Mouse (Mus musculus) gastrocnemius, postnatal 10 days (tissue): ENCODE data around the gene Polr1a. TPM values are rescaled to one million over a fixed set of nuclear protein-coding genes. Genes with fewer than 3 reads are reported as not detected.

Source experiments
- DNase-seq: peaks from one replicate; pipeline ENCODE4 v3.0.0; 2021; ENCODE audit warnings: mixed read lengths
- total RNA-seq, 2 experiments: library from RNA; stranded (reverse); gene quantifications; 2 replicates each; pipeline ENCODE4 v1.2.3; 2021

Polr1a gene
- total RNA-seq, 2 experiments from 2014 or later, result 32.8 to 35.7 TPM

GRCm38 (mm10) chr6:71999917-72000512 lies 91.2 kb downstream of the Polr1a start:
- DNase-seq, result no peak

- no peak for DNase-seq
Observed at GRCm38 (mm10) chr6:72001220-72001777, 92.4 kb downstream of the Polr1a start.

GRCm38 (mm10) chr6:72007411-72008212 lies 98.8 kb downstream of the Polr1a start:
- no peak for DNase-seq

- no peak for DNase-seq
Observed at GRCm38 (mm10) chr6:72008213-72008655, 99.4 kb downstream of the Polr1a start.

- no peak for DNase-seq
Observed at GRCm38 (mm10) chr6:72009454-72009853, 100.6 kb downstream of the Polr1a start.

GRCm38 (mm10) chr6:72014033-72014432 lies 105.2 kb downstream of the Polr1a start:
- DNase-seq, result no peak

GRCm38 (mm10) chr6:72018052-72018451 lies 109.2 kb downstream of the Polr1a start:
- no peak for DNase-seq

GRCm38 (mm10) chr6:72025497-72025896 lies 116.6 kb downstream of the Polr1a start:
- DNase-seq, result no peak

- no peak for DNase-seq
Observed at GRCm38 (mm10) chr6:72028079-72028478, 119.2 kb downstream of the Polr1a start.

- no peak for DNase-seq
Observed at GRCm38 (mm10) chr6:72029674-72030073, 120.8 kb downstream of the Polr1a start.

Other genes starting within 250 kb of the Polr1a start
- 100 to 1,000 TPM; 104 to 111 TPM for gene Reep1, start 201.5 kb upstream of the Polr1a start, total RNA-seq
- gene Mrpl35, start 82.1 kb upstream of the Polr1a start, total RNA-seq, result 10 to 100 TPM; 28.5 to 29.8 TPM
- gene Immt, start 77.7 kb upstream of the Polr1a start, total RNA-seq, result 100 to 1,000 TPM; 203 to 246 TPM
- 10 to 100 TPM; 71.1 to 76.2 TPM for gene Ptcd3, start 303 bp upstream of the Polr1a start, total RNA-seq
- gene St3gal5, start 188.5 kb downstream of the Polr1a start, total RNA-seq, result 100 to 1,000 TPM in 1 of 2 experiments, 10 to 100 TPM in 1; 84.7 to 105 TPM